Mouse (Mus musculus) lung, postnatal 10 days (tissue): ENCODE measurements at regions not wholly inside any gene's neighbourhood (a gene's known extent, or its start where the extent isn't known, plus 50 kb on each side); places are given as distances from the start of the nearest gene placed in this dataset.

Experiments used
- DNase-seq: peaks from one replicate; pipeline ENCODE4 v3.0.0; 2021

GRCm38 (mm10) chr10:111111020-111111419, 53.5 kb upstream of the Osbpl8 start:
- DNase-seq = no peak

GRCm38 (mm10) chr10:111108658-111109633, 55.6 kb upstream of the Osbpl8 start:
- DNase-seq = peak; percentile 71

GRCm38 (mm10) chr10:111107852-111108251, 56.7 kb upstream of the Osbpl8 start:
- DNase-seq = no peak

GRCm38 (mm10) chr10:111107387-111107786, 57.2 kb upstream of the Osbpl8 start:
- peak; percentile 74 for DNase-seq

GRCm38 (mm10) chr10:111106411-111106810, 58.1 kb upstream of the Osbpl8 start:
- no peak for DNase-seq

- DNase-seq = no peak
These were observed 58.9 kb upstream of the Osbpl8 start for GRCm38 (mm10) chr10:111105662-111106061.

- DNase-seq = no peak
These were observed 61.0 kb upstream of the Osbpl8 start for GRCm38 (mm10) chr10:111103512-111103911.

- DNase-seq = peak; percentile 27
These were observed 61.5 kb upstream of the Osbpl8 start for GRCm38 (mm10) chr10:111103086-111103485.

GRCm38 (mm10) chr10:111101901-111102761, 62.4 kb upstream of the Osbpl8 start:
- peak; percentile 76 for DNase-seq

GRCm38 (mm10) chr10:111099812-111100464, 64.6 kb upstream of the Osbpl8 start:
- DNase-seq = peak; percentile 84

GRCm38 (mm10) chr10:111099059-111099811, 65.3 kb upstream of the Osbpl8 start:
- no peak for DNase-seq

GRCm38 (mm10) chr10:111097245-111097644, 67.3 kb upstream of the Osbpl8 start:
- DNase-seq = no peak

GRCm38 (mm10) chr10:111096811-111097210, 67.7 kb upstream of the Osbpl8 start:
- DNase-seq = no peak

GRCm38 (mm10) chr10:111094405-111094804, 70.1 kb upstream of the Osbpl8 start:
- peak; percentile 44 for DNase-seq

GRCm38 (mm10) chr10:111089382-111089781, 75.2 kb upstream of the Osbpl8 start:
- DNase-seq = no peak

GRCm38 (mm10) chr10:111085561-111085960, 75.6 kb upstream of the Zdhhc17 start:
- DNase-seq = no peak

- DNase-seq = peak; percentile 50
These were observed 74.4 kb upstream of the Zdhhc17 start for GRCm38 (mm10) chr10:111084267-111084780.

GRCm38 (mm10) chr10:111083861-111084260, 73.9 kb upstream of the Zdhhc17 start:
- no peak for DNase-seq

- DNase-seq = peak; percentile 61
These were observed 73.4 kb upstream of the Zdhhc17 start for GRCm38 (mm10) chr10:111083338-111083737.

- no peak for DNase-seq
These were observed 70.4 kb upstream of the Zdhhc17 start for GRCm38 (mm10) chr10:111080322-111080721.

GRCm38 (mm10) chr10:111079051-111079450, 69.1 kb upstream of the Zdhhc17 start:
- no peak for DNase-seq

- DNase-seq = no peak
These were observed 67.7 kb upstream of the Zdhhc17 start for GRCm38 (mm10) chr10:111077632-111078031.
